Mouse (Mus musculus): Measurements from ENCODE around the gene Cdk8. TPM values are rescaled to one million over a fixed set of nuclear protein-coding genes. Genes with fewer than 3 reads are reported as not detected.

The Cdk8 gene
- total and polyA plus RNA-seq, 3 experiments = 139 to 745 (median 154) TPM

DNA sequence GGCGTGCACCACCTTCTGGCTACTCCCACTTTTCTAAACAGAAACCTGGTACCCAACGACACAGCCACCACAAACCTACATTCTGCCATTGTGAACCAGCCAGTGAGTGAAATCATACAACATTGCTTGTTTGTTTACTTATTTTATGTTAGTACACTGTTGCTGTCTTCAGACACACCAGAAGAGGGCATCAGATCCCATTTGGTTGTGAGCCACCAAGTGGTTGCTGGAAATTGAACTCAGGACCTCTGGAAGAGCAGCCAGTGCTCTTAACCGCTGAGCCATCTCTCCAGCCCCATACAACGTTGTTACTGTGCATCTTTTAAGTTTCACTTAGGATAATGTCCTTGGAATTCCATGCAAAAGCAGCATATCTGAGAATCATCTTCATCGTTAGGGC, 98.5 kb downstream of the Cdk8 start:
- H3K27ac ChIP-seq (ENCODE audit: control insufficient read depth, low read depth, low read length) = no peak overlapping the region
- DNase-seq (ENCODE audit: low read depth, low spot score) = no peak
- no peaks in the 10 kb centered on the region for H3K9me3 ChIP-seq (replicated peaks; ENCODE audit: insufficient read depth, low read length)
- H3K27me3 ChIP-seq (ENCODE audit: control insufficient read depth in 1 of 2, insufficient read depth in 2 of 2, low read length in 2 of 2) = no peaks in the 10 kb centered on the region
- peaks cover 3 to 4% of the 10 kb centered on the region in 2 experiments; a peak in 2 of 4 replicates for H3K4me1 ChIP-seq (ENCODE audit: control insufficient read depth in 1 of 2, insufficient read depth in 2 of 2, low read length in 2 of 2)
- H3K79me2 ChIP-seq (ENCODE audit: control insufficient read depth, insufficient read depth, low read length, poor library complexity) = no peaks in the 10 kb centered on the region
- peaks cover 0 to 2% of the 10 kb centered on the region in 2 experiments; a peak in 1 of 4 replicates for H3K36me3 ChIP-seq (ENCODE audit: control insufficient read depth in 1 of 2, insufficient read depth in 2 of 2, low read length in 2 of 2)
- TF ChIP-seq CTCF (IDR thresholded peaks at IDR 0.05 in 2 of 3, conservative IDR thresholded peaks at IDR 0.05 in 1 of 3; ENCODE audit: control insufficient read depth in 1 of 3, insufficient read depth in 1 of 3, low read depth in 2 of 3, low read length in 3 of 3, poor library complexity in 1 of 3, severe bottlenecking in 1 of 3) (peak in 2 of 3 experiments; percentile 17 to 24; a peak in 3 of 6 replicates), POLR2AphosphoS2 (IDR thresholded peaks at IDR 0.05; ENCODE audit: low read length) (no peak)
- peak overlapping the region in 1 of 2 experiments; percentile 64; a peak in 1 of 4 replicates for H3K4me3 ChIP-seq (ENCODE audit: control insufficient read depth in 1 of 2, insufficient read depth in 1 of 2, low read depth in 2 of 2, low read length in 2 of 2)
- no peak overlapping the region for H3K9ac ChIP-seq (ENCODE audit: control insufficient read depth, low read depth, low read length, poor library complexity, severe bottlenecking)

DNA sequence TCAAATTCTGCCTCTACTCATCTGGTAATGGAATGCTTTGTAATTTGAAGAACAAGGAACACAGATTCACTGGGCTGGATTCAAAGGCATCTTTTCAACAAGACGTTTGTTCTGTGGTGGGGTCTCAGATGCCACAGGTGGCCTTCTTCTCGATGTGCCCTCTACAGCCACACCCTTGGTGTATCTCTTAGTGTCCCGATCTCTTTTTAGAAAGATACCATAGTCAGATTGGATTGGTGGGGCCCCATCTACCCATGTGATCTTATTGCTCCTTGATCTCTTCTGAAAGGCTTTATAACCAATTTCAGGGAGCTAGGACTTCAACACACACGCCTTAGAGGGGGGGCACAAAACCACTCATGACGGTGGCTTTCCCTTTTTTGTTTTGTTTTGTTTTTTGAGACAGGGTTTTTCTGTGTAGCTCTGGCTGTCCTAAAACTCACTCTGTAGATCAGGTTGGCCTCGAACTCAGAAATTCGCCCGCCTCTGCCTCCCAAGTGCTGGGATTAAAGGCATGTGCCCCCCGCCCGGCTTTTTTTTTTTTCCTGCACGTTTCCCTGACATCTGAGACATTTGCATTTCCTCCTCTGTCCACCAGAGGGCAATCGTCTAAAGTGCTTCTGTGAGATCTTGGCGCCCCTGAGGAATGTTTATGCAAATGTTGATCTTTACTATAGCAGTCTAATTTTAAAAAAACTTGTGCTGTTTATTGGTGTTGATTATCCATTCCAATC, 99.2 kb downstream of the Cdk8 start:
- TF ChIP-seq GABPA (IDR thresholded peaks at IDR 0.05; ENCODE audit: low read depth, low read length) (no peak), EP300 (IDR thresholded peaks at IDR 0.05; ENCODE audit: low read depth in 1 of 2, low read length in 2 of 2) (no peak), BHLHE40 (IDR thresholded peaks at IDR 0.05; ENCODE audit: borderline replicate concordance, low read depth, low read length) (peak; percentile 76; the same call in 1 of the 2 replicates), SIN3A (IDR thresholded peaks at IDR 0.05; ENCODE audit: low read length) (peak; percentile 69; the same call in 1 of the 2 replicates), GATA1 (IDR thresholded peaks at IDR 0.05; ENCODE audit: low read depth, low read length) (no peak), CTCF (IDR thresholded peaks at IDR 0.05 in 2 of 3, conservative IDR thresholded peaks at IDR 0.05 in 1 of 3; ENCODE audit: control insufficient read depth in 1 of 3, insufficient read depth in 1 of 3, low read depth in 2 of 3, low read length in 3 of 3, poor library complexity in 1 of 3, severe bottlenecking in 1 of 3) (peak; percentile 72 to 82 (median 76)), MYC (IDR thresholded peaks at IDR 0.05; ENCODE audit: low read depth, low read length) (no peak), ZNF384 (IDR thresholded peaks at IDR 0.05; ENCODE audit: low read depth, low read length) (peak; percentile 97), TBP (IDR thresholded peaks at IDR 0.05; ENCODE audit: low read depth, low read length) (no peak), TAL1 (IDR thresholded peaks at IDR 0.05; ENCODE audit: low read length) (no peak), ETS1 (IDR thresholded peaks at IDR 0.05; ENCODE audit: low read depth, low read length) (no peak), POLR2AphosphoS2 (IDR thresholded peaks at IDR 0.05; ENCODE audit: low read length) (no peak), ZC3H11A (IDR thresholded peaks at IDR 0.05; ENCODE audit: low read depth, low read length) (peak; percentile 46), HCFC1 (IDR thresholded peaks at IDR 0.05; ENCODE audit: low read depth, low read length) (peak; percentile 49; the same call in 1 of the 2 replicates), ELF1 (IDR thresholded peaks at IDR 0.05; ENCODE audit: low read depth, low read length) (no peak), USF2 (IDR thresholded peaks at IDR 0.05; ENCODE audit: borderline replicate concordance in 1 of 2, insufficient read depth in 1 of 2, low read depth in 1 of 2, low read length in 2 of 2) (no peak), UBTF (IDR thresholded peaks at IDR 0.05; ENCODE audit: borderline replicate concordance, insufficient read depth, low read depth, low read length) (no peak), CHD1 (IDR thresholded peaks at IDR 0.05; ENCODE audit: low read depth, low read length) (no peak), RCOR1 (IDR thresholded peaks at IDR 0.05; ENCODE audit: low read depth, low read length) (no peak), MAZ (IDR thresholded peaks at IDR 0.05; ENCODE audit: low read depth, low read length) (no peak; the same call in 1 of the 2 replicates), MAFK (IDR thresholded peaks at IDR 0.05; ENCODE audit: borderline replicate concordance, low read depth, low read length) (no peak), JUND (IDR thresholded peaks at IDR 0.05; ENCODE audit: low read depth, low read length) (no peak), KAT2A (conservative IDR thresholded peaks at IDR 0.05; ENCODE audit: low read depth, low read length) (no peak), MXI1 (IDR thresholded peaks at IDR 0.05; ENCODE audit: low read depth, low read length) (peak; percentile 72), SMC3 (IDR thresholded peaks at IDR 0.05; ENCODE audit: low read depth, low read length) (peak; percentile 78), MYB (IDR thresholded peaks at IDR 0.05; ENCODE audit: low read depth, low read length) (no peak), RAD21 (IDR thresholded peaks at IDR 0.05; ENCODE audit: low read depth, low read length) (peak; percentile 54)
- H3K9me3 ChIP-seq (replicated peaks; ENCODE audit: insufficient read depth, low read length) = no peaks in the 10 kb centered on the region
- no peaks in the 10 kb centered on the region for H3K27me3 ChIP-seq (ENCODE audit: control insufficient read depth in 1 of 2, insufficient read depth in 2 of 2, low read length in 2 of 2)
- no peaks in the 10 kb centered on the region for H3K79me2 ChIP-seq (ENCODE audit: control insufficient read depth, insufficient read depth, low read length, poor library complexity)
- peak overlapping the region; percentile 54 to 68 for H3K4me3 ChIP-seq (ENCODE audit: control insufficient read depth in 1 of 2, insufficient read depth in 1 of 2, low read depth in 2 of 2, low read length in 2 of 2)
- DNase-seq (ENCODE audit: low read depth, low spot score) = peak; percentile 91
- H3K27ac ChIP-seq (ENCODE audit: control insufficient read depth, low read depth, low read length) = peak overlapping the region; percentile 41; the same call in 1 of the 2 replicates
- peak overlapping the region; percentile 54 for H3K9ac ChIP-seq (ENCODE audit: control insufficient read depth, low read depth, low read length, poor library complexity, severe bottlenecking)
- peaks cover 0 to 2% of the 10 kb centered on the region in 2 experiments; a peak in 1 of 4 replicates for H3K36me3 ChIP-seq (ENCODE audit: control insufficient read depth in 1 of 2, insufficient read depth in 2 of 2, low read length in 2 of 2)
- peaks cover 3 to 4% of the 10 kb centered on the region in 2 experiments; a peak in 2 of 4 replicates for H3K4me1 ChIP-seq (ENCODE audit: control insufficient read depth in 1 of 2, insufficient read depth in 2 of 2, low read length in 2 of 2)

Data from MEL (cell line).